Mouse (Mus musculus): ENCODE measurements around the gene Tfcp2.

DNA sequence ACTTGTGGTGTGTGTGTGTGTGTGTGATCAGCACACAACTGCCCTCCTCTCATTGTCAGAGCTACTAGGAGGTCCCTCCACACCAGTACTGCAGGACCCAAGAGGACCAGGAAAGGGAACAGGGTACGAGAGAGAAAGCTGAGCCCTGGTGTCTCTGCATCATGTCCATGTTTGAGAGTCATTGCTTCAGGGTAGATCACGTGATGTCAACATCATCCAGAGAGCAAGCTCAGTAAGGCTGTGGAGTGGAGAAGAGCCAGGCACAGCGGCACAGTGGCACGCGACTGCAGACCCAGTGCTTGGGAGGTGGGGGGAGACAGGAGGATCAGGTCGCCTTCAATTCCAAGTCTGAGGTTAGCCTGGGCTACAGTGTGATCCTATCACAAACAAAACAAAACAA, 24.6 kb upstream of the Tfcp2 start:
- TF ChIP-seq CTCF (IDR thresholded peaks at IDR 0.05; ENCODE audit: borderline replicate concordance, insufficient read depth, low read length) (no peak), POLR2A (IDR thresholded peaks at IDR 0.05; ENCODE audit: low read depth, low read length) (no peak)
